Mouse (Mus musculus) 3T3-L1 (cell line): Measurements from ENCODE around the gene Prdx5.

ENCODE experiments used
- DNase-seq: peaks from one replicate; pipeline ENCODE4 v3.0.0-alpha.2; 2015; ENCODE audit warnings: low read depth, low spot score

Prdx5 gene

GRCm38 (mm10) chr19:6892512-6892911 is 17.4 kb downstream of the Prdx5 start:
- no peak for DNase-seq

DNA sequence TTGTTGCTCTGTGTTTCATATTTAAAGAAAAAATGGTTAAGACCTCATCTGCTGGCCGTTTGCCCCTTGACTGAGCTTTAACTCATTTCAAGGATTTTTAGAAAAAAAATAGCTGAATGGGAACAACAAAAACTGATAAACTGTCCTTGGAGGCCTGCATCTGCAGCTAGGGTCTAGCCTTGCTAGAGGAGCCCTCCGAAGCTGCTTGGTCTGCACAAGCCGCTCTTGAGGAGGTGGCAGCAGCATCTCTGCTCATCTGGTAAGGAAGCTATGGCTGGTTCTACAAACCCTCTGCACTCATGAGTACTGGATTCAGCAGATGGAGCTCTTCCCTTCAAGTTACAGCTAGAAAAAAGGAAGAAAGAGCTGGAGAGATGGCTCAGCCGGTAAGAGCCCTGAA is 31.9 kb downstream of the Prdx5 start:
- DNase-seq: no peak

GRCm38 (mm10) chr19:6876799-6877198 is 33.1 kb downstream of the Prdx5 start:
- peak; percentile 93 for DNase-seq

DNA sequence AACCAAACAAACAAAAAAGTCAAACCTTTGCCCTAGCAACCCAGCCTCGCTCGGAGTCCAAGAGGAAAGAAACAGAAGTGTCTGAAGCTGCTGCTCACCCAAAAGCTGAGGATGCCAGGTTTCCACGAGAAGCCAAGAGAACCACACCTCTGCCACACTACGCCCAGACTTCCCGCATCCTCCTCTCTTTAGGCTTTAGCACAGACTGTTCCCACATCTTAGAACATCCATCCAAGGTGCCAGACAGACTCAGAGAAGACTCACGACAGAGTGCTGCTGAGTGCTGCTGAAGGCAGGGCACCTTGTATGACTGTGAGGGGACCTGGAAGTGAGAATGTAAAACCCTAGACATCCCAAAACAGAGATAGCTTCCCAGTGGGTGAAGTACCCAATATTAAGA is 34.1 kb downstream of the Prdx5 start:
- no peak for DNase-seq

DNA sequence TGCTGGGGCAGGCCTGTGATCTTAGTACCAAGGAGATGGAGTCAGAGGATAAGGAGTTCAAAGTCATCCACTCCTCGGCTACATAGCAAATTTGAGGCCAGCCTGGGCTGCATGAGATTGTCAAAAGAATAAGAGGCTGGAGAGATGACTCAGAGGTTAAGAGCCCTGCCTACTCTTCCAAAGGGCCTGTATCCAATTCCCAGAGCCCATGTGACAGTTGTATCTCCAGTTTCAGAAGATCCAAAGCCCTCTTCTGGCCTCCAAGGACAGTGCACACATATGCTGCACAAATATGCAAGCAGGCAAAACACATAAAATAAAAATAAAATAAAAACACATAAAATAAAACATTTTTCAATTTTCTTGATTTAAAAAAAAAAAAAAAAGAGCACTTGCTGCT is 35.6 kb downstream of the Prdx5 start:
- DNase-seq: peak; percentile 76

GRCm38 (mm10) chr19:6872701-6873100 is 37.2 kb downstream of the Prdx5 start:
- no peak for DNase-seq

DNA sequence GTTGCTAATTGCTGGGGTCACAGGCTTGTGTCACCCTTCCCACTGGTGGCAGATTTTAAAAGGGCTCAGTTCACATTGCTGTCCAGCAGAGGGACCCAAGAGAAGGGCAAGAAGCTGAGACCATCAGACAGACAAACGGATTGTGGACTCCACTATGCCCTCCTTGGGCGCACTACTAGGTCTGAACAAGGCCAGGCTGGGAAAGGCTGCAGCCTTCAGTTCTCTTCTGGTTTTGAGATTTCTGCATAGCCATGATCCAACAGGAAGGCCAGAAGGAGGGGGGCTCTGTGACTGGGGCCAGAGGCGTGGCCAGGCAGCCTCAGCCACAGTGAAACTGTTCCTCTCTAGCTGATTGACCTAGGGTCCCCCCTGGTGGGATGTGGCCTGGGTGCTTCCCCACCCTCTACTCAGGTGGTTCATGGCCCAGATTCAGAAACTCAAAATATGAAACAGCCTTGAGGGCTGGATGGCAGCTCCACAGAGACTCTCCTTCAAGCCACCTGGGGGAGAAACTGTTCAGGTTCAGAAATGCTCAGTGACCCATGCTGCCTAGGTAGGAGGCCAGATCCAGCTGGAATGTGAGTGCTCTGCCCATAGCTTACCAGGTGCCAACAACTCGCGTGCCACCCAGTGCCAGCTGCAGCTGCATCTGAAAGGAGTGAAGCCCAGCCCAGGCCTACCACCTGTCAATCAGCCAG is 38.2 kb downstream of the Prdx5 start:
- DNase-seq: peak; percentile 73

GRCm38 (mm10) chr19:6869355-6869754 is 40.6 kb downstream of the Prdx5 start:
- peak; percentile 86 for DNase-seq

DNA sequence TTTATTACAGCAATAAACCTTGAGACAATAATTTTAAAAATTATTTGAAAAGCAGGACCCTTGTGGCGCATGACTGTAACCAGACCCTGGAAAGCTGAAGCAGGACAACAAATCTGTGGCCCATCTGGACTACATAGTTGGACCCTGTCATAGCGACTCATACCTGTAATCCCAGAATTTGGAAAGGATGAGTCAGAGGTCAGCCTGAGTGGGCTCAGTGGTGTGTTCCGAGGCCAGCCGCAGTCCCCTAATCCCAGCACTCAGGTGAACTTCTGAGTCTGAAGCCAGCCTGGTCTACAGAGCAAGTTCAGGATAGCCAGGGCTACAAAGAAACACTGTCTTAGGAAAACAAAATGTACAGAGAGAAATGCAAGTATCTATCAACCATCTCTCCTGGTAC is 48.5 kb downstream of the Prdx5 start:
- DNase-seq: peak; percentile 58

- DNase-seq: no peak
Measured at GRCm38 (mm10) chr19:6860706-6861105, 49.2 kb downstream of the Prdx5 start.

DNA sequence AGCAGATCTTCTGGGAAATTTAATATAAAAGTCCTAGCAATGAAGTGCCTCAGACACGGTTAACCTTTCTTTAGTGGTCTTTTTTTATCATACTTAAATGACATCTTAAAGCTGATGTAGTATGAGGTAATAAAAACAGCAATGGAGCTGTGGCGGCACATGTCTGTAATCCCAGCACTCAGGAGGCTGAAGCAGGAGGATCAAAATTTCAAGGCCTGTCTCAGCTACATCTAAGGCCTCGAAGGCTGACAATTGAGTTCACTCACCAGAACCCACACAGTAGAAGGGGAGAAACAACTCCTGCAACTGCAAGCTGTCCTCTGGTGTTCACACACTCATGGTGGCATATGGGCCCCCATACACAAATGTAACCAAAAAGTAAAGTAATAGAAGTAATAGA is 49.9 kb downstream of the Prdx5 start:
- no peak for DNase-seq

- no peak for DNase-seq
Measured at GRCm38 (mm10) chr19:6859032-6859651, 50.8 kb downstream of the Prdx5 start.

GRCm38 (mm10) chr19:6858031-6858430 is 51.9 kb downstream of the Prdx5 start, which contains the start of gene Ccdc88b:
Gene Ccdc88b (minus strand): TSS chr19:6858211.
- DNase-seq: no peak

DNA sequence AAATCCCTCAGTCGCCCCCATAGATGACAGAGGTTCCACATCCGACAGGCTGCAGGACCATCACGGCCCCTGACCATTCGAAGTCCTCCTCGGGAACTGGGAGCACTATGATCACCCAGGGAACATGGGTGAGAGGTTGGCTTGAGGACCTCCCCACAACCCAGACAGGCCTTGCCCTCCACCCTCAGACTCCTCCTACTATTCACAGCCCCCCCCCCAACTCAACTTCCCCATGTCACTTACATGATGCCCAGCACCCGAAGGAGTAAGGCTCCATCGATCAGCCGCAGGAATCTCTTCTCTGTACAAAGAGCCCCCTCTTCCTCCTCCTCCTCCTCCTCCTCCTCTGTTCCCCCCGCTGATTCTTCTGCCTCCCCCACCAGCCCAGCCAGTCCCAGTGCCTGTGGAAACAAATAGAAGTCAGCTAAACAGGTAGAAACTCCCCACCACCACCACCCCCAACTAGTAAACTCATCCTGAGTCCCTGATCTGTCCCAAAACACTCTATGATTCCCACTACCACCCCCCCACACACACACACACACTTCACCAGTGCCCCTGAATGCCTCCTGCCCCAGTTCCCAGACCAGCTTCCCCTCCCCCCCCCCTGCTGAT is 52.4 kb downstream of the Prdx5 start:
- DNase-seq: no peak

DNA sequence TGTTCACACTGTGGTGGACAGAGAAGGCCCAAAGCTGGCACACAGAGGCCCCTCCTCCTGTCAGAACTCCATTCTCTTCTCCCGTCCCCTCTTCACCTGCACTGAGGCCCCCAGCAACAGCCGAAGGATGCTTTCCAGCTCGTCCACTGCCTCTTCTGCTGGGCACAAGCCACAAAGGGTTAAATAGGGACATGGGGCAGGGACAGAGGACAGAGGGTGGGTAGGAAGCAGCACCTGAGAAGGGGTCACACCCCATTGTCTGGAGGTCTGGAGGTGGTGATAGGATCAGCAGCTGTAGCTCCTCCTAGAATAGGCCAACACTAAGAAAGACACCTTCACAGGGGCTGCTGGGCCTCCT is 52.9 kb downstream of the Prdx5 start:
- DNase-seq: no peak
